Mouse (Mus musculus) embryonic fibroblast, embryonic 13.5 days (primary cell): ENCODE data around the gene Hoxd8.

Experiments
- CTCF ChIP-seq: IDR thresholded peaks from 2 replicates; pipeline ENCODE4 v1.5.1; 2011; ENCODE audit warnings: mild to moderate bottlenecking, control low read depth, low read length, moderate library complexity, borderline replicate concordance; ENCODE audit not compliant: insufficient read depth
- POLR2A ChIP-seq: IDR thresholded peaks from 2 replicates; pipeline ENCODE4 v1.6.1; 2011; ENCODE audit warnings: low read depth, mild to moderate bottlenecking, control low read depth, low read length, moderate library complexity

DNA sequence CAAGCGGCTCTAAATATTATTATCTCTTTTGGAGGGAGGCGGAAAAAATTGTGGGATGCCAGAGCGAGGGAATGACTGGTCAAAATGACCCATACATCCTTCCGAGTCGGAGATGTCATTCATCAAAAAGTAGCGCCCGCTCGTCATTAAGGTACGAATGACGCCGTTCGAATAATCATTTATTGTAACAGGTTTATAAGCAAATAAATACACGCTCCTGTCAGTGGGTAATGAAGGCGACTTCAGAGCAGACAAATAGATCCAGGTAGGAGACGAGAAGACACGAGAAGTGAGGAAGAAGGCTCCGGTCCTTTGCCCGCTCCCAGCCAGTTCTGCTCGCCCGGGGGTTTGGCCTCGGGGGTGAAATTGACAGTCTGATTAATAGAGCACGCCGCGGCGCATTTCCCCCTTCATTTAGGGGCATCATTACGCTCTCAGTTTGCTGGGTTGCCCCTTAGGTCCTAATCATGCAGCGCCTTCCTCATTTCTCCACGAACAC lies 44.9 kb upstream of the Hoxd8 start, which contains the start of gene Evx2:
- no peak for TF ChIP-seq CTCF
- no peak for TF ChIP-seq POLR2A
